Mouse (Mus musculus): ENCODE data around the gene Oit1.

The Oit1 gene

GRCm38 (mm10) chr14:8300281-8300680 lies 78.3 kb downstream of the Oit1 start:
- no peak for DNase-seq (ENCODE audit: low spot score)
